Mouse (Mus musculus) gastrocnemius, postnatal 14 days (tissue): ENCODE measurements around the gene Mlph. TPM values are rescaled to one million over a fixed set of nuclear protein-coding genes. Genes with fewer than 3 reads are reported as not detected.

Experiments
- DNase-seq: peaks from one replicate; pipeline ENCODE4 v3.0.0; 2021; ENCODE audit warnings: mixed read lengths
- intact Hi-C: fragments of 180-260 bp; cut with DNase I; formaldehyde crosslinking; loops from one replicate; pipeline ENCODE4 v1.15.1; 2025; ENCODE audit warnings: low total_unique reads
- total RNA-seq, 2 experiments: library from RNA; stranded (reverse); gene quantifications; 2 replicates each; pipeline ENCODE4 v1.2.3; 2021

Gene Mlph
- total RNA-seq, 2 experiments from 2014 or later: 0.31 to 0.35 TPM

- no peak for DNase-seq
- intact Hi-C loops: no loop called here
Measured at GRCm38 (mm10) chr1:90999911-91000601, 85.2 kb downstream of the Mlph start.

Other genes with a start within 250 kb of the Mlph start
- gene Col6a3, start 71.1 kb upstream of the Mlph start, total RNA-seq: 100 to 1,000 TPM; 217 to 262 TPM
- gene Prlh, start 38.0 kb downstream of the Mlph start, total RNA-seq: not detected
- gene Rab17, start 54.6 kb downstream of the Mlph start, total RNA-seq: under 1 TPM in 1 of 2 experiments, not detected in 1; 0.31 TPM
- gene Lrrfip1, start 83.7 kb downstream of the Mlph start, total RNA-seq: 100 to 1,000 TPM; 202 to 236 TPM
- not detected for gene Rbm44, start 230.0 kb downstream of the Mlph start, total RNA-seq